Mouse (Mus musculus) CH12.LX (cell line): ENCODE results near the gene Creg2.

Source experiments
- E2F4 ChIP-seq: IDR thresholded peaks from 2 replicates; pipeline ENCODE4 v1.6.1; 2011; ENCODE audit warnings: low read depth, low read length, improper control_type of control experiment; ENCODE audit not compliant: insufficient replicate concordance
- EP300 ChIP-seq: IDR thresholded peaks from 2 replicates; pipeline ENCODE4 v1.6.1; 2011; ENCODE audit warnings: low read length, improper control_type of control experiment
- USF1 ChIP-seq: IDR thresholded peaks from 2 replicates; pipeline ENCODE4 v1.6.1; 2014; ENCODE audit warnings: low read depth, mild to moderate bottlenecking, inconsistent platforms, low read length, improper control_type of control experiment
- ZKSCAN1 ChIP-seq: IDR thresholded peaks from 2 replicates; pipeline ENCODE4 v1.6.1; 2012; ENCODE audit warnings: low read depth, inconsistent platforms, low read length, improper control_type of control experiment, borderline replicate concordance

GRCm38 (mm10) chr1:39698456-39698855 lies 47.2 kb upstream of the Creg2 start:
- TF ChIP-seq USF1 (no peak), ZKSCAN1 (no peak), EP300 (no peak), E2F4 (no peak)
